8 mouse cellular contexts compared by ENCODE assay signal in genomic region chr19:6133197-6133596, GRCm38 (mm10). TPM values are rescaled to one million over a fixed set of nuclear protein-coding genes. Genes with fewer than 3 reads are reported as not detected.
"Had no signal": no experiment of that assay in that cellular context is flagged by ENCODE, and none has a peak within 500 bp of the region (broad histone marks: within the 10 kb centered on the region; RNA-seq: fewer than 3 reads in every experiment).

No protein-coding gene starts in this region.

RNA-seq across cellular contexts. Expression of gene Batf2, which starts 7.6 kb away (rescaled TPM):
- total RNA-seq: midbrain, postnatal 0 days had no signal
- polyA plus RNA-seq: midbrain, embryonic 11.5 days; midbrain, embryonic 15.5 days; midbrain, postnatal 0 days; neural tube, embryonic 12.5 days; neural tube, embryonic 14.5 days had no signal

RNA-seq across cellular contexts. Expression of gene Naaladl1, which starts 27.6 kb away (rescaled TPM):
- total RNA-seq: monocyte, adult 5-6 weeks had no signal
- polyA plus RNA-seq: lung, postnatal 0 days; macrophage had no signal
